Mouse (Mus musculus): Measurements from ENCODE around the gene Hpcal1. TPM values are rescaled to one million over a fixed set of nuclear protein-coding genes. Genes with fewer than 3 reads are reported as not detected.

Gene Hpcal1
- total RNA-seq, 2 experiments from 2014 or later, result 15.3 to 20.8 TPM

DNA sequence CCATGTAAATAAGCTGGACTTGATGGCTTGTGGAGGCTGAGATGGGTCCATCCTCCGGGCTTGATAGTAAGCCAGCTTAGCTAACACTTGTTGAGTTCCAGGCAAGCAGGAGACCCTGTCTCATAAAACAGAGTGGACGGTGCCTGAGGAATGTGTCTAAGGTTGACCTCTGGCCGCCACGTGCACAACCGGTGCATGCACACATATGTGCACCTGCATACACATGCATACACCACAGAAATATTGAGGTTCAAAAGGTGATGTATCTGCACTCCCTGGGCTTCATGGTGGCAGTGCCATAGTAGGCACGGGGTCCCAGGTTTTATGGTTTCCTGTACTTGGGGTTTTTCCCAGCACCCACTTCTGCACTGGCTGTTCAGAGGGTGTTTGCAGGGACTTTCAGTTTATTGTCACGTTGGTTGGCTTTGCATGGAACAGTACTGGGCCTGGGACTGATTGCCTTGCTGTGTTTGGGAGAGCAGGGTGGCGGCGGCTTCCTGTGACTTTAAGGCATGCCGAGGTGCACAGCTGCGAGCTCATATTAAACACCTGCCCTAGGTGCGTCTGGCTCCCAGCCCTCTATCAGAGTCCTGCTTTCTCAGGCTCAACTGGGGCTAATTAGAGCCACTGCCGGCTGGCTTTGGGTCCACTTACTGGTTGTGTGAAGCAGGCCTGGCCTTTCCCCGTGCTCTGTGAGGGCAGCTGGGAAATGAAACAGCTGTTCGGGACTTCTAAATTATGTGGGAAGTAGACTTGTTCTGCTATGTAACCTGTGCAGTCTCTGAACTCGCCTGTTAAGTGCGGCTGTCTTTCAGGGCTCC is 19.5 kb downstream of the Hpcal1 start:
- intact Hi-C loops (cut with DNase I), result no loop called here
- no peak for DNase-seq (ENCODE audit: low spot score)

DNA sequence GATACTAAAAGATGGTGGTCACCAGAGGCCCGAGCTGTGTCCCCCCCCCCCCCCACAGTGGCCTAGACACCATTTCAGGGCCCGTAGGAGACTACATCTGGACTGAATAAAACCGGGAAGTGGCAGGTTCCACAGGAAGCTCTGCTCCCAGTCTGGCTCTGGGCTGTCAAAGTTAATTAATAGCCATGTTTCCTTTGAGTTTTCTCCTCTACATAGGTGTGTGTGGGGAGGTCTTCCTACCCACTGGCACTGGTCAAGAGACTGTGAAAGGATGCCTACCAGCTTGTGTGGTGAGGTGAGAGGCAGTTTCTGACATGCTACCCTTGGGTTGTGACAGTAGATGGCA is 20.1 kb downstream of the Hpcal1 start:
- DNase-seq (ENCODE audit: low spot score), result no peak
- intact Hi-C loops (cut with DNase I), result no loop called here

DNA sequence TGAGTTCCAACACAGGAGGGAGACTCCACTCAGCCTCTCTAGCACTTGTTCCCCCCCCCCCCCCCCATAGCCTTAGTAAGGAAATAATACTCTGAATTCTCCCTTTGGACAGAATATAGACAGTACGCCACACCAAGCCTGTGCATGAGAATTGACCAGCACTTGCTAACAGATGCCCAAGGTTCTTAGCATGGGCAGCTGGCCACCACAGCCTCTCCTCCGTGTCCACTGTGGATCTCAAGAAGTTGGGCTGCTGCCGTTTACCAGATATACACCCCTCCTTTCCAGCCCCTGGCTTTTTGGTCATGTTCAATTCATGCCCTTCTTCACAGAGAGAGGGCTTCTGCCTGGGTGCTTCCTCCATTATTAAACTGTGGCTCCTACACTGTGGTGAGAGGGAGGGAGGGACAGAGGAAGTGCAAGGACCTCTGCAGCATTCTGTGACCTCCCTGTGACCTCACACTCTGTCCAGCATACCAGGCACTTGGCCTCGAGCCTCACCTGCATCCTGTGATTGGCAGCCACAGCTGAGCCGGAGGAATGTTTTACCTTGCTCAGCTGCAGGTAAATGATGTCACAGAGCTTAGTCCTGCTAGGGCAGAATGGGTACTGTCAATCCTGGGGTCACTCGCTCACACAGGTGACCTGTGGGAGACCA is 21.2 kb downstream of the Hpcal1 start:
- intact Hi-C loops (cut with DNase I), result no loop called here
- DNase-seq (ENCODE audit: low spot score), result no peak

DNA sequence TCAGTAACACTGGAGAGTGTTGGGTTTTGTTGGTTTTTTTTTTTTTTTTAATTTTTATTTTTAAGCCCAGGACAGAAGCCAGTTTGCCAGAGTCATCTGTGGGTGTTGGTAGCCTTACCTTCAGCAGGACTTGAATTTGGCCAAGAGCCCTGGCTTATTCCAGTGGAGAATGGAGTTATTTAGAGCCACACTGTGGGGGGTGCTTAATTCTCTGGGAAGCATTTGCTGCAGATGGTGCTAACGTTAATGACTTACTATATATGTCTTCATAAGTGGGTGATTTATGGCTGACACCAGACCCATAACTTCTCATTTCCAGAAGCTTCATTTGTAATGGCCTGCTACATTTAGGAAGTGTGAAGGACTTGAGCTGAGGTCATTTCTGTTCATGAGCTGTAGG is 21.9 kb downstream of the Hpcal1 start:
- intact Hi-C loops (cut with DNase I), result no loop called here

DNA sequence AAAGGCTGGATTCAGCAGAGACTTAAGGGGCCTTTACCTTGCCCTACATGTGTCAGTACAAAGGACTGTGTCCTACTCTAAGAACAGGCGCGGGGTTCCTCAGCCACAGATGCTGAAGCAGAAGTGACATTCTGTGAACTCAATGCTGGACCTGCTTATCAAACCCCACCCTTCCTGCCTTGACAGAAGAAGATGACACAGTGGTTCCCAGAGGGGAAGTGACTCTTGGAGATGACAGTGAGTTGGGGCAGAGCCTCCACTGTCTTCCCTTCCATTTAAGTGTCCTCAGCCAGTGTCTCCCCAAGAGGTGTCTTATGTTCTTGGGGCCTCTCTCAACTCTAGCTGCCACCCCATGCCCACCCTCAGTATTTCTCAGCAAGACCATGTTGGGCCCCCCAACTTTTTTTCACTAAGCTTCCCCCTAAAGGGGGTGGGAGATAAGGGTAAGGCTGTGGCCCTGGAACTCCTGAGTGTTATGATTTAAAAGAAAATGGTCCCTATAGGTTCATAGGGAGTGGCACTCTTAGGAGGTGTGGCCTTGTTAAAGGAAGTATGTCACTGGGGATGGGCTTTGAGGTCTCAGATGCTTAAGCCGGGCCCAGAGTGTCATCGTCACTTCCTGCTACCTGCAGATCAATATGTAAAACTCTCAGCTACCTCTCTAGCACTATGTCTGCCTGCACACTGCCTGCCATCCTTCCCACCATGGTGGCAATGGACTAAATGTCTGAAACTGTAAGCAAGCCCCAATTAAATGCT is 25.2 kb downstream of the Hpcal1 start:
- DNase-seq (ENCODE audit: low spot score), result no peak
- intact Hi-C loops (cut with DNase I), result no loop called here

More for the DNA sequence above, 21.9 kb downstream of the Hpcal1 start:
- no peak for DNase-seq (ENCODE audit: low spot score)

DNA sequence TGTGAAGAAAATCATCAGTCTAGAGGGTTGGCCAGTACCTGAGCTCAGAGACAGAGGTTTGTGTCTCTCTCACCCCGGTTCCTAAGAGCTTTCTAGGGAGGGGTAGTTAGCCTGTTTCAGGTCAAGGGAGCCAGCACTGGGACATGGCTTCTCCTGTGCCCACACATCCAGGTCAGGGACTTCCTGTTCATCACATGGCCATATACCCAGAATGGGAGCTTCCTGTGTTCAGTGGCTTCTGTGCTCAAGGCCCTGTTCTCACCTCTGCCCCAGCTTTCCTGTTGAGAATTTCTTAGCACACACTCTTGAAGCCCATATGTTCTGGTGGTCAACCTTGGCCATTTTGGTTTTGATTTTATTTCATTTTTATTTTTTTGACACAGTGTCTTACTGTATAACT is 26.6 kb downstream of the Hpcal1 start:
- intact Hi-C loops (cut with DNase I), result no loop called here
- no peak for DNase-seq (ENCODE audit: low spot score)

DNA sequence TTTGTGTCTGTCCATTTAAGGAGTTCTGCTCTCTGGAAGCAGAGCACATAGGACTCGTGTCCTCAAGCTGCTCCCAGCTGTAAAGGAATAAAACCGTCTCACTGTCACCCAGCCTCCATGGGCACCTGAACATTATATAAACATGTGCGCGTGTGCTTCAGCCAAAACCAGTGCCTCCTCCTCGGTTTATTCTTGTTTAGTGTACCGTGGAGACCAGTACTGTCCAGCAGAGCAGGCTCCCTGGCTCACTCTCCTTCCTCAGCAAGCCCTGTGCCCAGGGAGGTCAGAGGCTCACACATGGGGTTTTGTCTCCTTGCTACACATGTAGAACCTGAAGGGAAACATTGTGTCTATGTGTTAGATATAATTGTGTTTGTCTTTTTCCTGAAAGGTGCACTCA is 27.5 kb downstream of the Hpcal1 start:
- no peak for DNase-seq (ENCODE audit: low spot score)
- intact Hi-C loops (cut with DNase I), result no loop called here

DNA sequence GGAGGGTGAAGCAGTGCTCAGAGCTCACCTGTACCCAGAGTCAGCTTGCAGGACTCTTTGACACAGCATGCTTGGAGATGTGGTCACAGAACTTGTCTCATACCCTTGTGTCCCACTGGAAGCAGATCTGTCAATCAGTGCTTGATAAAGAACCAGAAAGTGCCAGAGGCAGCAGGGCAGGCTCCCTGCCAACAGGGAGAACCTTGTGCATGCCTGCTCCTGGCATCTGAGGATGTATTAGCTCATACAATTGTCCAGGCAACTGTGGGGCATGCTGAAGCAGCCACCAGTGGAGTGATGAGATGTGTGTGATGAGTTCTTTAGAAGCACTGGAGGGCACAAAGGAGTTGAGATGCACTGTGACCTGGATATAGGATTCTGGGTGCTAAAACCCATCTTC is 30.4 kb downstream of the Hpcal1 start:
- no peak for DNase-seq (ENCODE audit: low spot score)
- intact Hi-C loops (cut with DNase I), result no loop called here

DNA sequence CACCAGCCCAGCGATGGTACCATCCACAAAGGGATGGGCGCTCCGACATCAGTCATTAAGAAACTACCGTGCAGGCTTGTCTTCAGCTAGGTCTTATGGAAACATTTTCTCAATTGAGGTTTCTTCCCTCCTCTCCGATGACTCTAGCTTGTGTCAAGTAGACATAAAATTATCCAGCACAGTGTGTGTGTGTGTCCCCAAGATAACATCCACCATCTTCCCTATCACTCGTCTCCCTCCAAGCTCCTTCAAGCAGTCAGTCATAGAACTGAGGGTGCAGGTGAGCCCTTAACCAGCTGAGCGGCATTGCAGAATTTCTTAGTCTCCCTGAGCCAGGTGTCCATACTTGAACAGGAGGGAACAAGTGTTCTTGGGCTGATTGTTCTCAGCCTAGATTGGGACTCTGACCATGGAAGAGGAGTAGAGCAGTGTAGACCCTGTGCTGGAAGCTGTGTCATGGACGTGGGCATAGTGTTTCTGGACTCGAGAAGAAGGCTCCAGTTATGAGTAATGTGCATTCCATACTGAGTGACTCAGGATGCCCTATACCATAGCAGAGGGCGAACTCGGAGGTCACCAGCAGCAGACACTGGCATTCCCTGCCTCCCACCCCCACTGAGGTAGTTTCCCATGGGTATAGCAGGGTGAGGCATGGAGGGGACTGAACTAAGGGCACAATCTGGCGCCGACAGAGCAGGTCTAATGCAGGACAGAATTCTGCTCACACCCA is 32.0 kb downstream of the Hpcal1 start:
- intact Hi-C loops (cut with DNase I), result no loop called here
- DNase-seq (ENCODE audit: low spot score), result no peak

DNA sequence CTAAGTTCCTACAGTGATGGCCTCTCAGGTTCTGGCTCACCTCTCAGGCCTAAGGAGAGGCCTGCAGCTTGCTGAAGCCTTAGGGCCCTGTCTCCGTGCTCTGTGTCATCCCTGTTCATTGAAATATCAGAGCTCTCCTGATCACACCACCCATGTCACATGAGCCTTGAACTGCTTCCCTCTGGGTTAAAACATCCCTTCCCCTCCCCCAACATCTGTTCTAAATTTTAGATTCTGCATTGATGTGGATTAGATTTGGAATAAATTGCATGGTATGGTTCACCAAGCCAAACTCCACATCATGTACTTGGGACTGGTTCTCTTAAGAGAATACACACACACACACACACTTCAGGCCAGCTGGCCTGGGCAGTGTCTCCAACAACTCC is 32.5 kb downstream of the Hpcal1 start:
- intact Hi-C loops (cut with DNase I), result no loop called here
- DNase-seq (ENCODE audit: low spot score), result no peak

DNA sequence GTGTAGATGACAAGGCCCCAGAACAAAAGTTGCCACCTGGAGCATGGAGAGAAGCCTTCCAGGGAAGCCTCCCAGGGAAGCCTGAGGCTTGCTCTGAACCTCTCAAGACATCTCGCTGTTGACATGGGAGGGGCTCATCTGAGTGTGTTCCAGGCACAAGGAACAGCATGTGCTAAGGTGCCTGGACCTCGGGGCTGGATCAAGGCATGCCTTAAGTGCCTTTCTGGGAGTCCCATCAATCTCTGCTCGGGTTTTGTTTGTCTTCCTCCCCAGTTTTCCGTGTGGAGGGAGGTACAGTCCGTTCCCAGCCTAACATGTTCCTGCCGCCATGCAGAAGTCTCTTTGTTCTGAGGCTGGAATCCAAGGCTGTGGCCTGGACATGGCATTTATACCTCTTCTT is 33.3 kb downstream of the Hpcal1 start:
- no peak for DNase-seq (ENCODE audit: low spot score)
- intact Hi-C loops (cut with DNase I), result no loop called here

DNA sequence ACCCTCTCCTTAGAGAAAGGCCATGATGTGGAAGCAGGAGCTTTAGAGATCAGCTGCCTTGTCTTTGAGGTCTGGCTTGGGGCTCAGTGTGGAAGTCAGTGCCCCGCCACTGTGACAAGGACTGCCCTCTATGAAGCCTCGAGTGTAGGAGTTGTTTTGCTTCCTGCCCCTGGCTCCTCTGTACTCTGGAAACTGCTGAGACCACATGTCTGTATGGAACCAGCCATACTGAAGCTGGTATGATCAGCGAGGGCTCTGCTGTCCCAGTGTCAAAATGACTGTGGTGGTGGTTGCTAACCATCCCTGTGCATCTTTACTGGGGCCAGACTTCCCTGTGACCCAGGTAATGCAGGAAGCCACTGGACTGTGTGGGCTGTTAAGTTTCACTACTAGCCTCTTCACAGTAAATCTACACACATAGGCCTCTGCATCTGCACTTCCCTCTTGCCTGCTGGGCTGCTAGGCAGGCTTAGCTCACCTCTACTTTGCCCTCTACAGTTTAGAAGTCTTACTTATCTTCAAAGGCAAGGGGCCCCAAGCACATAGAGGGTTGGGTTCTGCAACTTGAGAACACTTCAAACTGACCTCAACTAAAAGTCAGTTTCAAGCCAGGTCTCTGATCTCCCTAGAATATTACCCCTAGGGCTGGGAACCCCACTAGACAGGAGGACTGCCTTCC is 33.9 kb downstream of the Hpcal1 start:
- DNase-seq (ENCODE audit: low spot score), result no peak
- intact Hi-C loops (cut with DNase I), result loop anchor here (5.0 kb wide), 1 partner anchor 32 kb away; the partner anchor contains the start of gene Hpcal1

DNA sequence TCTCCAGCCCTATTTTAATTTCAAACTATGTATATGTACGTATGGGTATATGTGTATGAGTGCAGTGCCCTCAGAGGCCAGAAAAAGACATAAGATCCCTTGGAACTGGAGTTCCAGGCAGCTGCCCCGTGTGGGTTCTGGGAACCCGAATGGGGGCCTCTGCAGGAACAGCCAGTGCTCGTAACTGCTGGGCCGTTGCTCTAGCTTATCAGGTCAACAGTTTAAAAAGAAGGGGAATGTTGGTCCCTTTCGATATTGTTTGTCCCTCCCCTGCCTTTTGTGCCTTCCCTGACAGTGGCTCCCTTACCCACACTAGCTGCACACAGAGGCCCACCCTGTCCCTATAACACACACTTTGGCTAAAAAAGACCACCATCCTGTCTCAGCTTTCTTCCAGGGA is 34.9 kb downstream of the Hpcal1 start:
- no peak for DNase-seq (ENCODE audit: low spot score)
- intact Hi-C loops (cut with DNase I), result loop anchor here (5.0 kb wide), 1 partner anchor 33 kb away; the partner anchor contains the start of gene Hpcal1

DNA sequence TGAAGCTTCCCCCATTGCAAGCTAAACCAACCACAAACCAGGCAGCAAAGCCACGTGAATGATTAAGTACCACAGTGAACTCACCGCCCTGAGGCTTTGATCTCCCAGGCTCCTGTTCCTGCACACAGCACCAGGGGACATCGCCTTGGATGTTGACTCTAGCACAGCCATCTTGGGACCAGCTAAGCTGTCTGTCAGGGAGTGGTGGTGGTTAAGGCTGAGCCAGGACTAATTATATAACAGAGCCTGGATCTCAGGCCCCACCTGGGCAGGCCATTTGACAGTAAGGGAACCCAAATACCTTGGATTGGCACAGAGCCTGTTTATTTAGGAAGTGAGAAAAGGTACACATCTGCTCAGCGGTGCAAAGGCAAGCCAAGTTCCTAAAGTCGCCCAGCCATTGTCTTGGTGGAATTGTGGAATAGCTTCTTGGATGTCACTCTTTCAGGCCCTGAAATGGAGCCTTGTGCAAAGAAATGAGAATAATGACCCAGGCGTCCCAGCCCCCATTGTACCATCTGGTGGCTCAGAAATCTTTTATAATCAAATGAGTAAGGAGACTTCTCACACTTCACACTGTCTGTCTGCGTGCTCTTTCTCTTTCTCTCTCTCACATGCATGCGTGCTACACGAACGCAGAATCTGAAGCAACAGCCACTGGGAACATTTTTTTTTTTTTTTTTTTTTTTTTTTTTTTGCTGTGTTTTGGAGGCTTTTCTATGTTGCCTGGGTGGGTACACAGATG is 36.1 kb downstream of the Hpcal1 start:
- intact Hi-C loops (cut with DNase I), result loop anchor here (5.0 kb wide), 1 partner anchor 34 kb away; the partner anchor contains the start of gene Hpcal1
- DNase-seq (ENCODE audit: low spot score), result no peak

DNA sequence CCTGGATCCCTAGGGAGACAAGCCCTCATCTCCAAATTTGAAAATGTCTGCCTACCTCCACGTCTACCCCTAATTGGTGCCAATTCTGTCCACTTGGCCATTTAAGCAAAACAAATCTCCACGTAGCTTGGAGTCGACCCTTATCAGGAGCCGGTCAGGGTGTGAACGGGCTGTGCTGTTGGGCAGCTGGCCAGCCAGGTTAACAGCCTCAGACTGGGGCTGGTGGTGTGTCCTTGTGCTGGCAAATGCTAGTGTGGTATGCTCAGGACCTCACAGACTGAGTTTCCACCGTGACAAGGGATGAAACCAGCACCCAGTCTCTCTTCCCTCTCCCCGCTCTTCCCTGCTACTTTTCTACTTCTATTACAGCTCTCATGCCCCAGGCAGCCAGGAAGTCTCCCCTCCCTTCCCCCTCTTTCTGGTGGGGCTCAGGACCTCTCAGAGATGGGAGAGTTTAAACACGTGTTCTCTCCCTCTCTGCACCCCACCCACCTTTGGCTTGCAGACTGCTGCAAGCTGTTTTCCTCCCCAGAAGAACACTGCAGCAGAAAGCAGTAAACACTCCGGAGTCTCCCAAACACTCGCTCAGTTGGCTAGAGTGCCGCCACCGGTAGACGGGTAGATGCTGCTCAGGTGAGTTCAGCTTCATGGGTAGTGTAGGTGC is 37.2 kb downstream of the Hpcal1 start:
- intact Hi-C loops (cut with DNase I), result loop anchor here (5.0 kb wide), 1 partner anchor 36 kb away; the partner anchor contains the start of gene Hpcal1
- DNase-seq (ENCODE audit: low spot score), result peak; percentile 29

DNA sequence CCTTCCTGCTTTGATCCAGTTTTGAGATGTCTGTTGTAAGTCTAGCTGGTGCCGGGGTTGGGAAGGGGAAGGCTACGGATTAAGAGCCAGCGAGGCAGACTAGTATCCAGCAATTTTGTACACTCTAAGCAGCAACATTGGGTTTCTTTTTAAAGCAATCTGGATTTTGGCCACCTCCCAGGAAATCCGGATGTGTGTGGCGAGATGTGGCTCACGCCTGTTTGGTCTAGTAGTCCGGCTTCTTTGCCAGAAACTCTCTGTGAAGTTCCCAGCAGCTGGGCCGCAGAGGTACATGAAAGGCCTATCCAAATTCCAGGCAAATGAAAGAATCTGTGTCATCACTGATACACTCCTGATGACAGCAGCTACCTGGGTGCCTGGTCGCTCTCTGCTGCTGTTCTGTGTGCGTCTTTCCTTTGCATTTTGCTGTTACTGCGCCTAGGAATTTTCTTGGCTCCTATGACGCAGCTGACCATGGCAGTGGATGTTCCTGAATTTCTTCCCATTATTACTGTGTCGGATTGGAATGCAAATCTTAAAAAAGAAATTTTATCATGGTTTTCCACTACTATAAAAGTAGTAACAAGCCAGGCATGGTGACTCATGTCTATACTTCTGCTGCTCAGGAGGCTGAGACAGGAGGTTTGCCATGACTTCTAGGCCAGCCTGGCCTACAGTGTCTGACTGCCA is 38.7 kb downstream of the Hpcal1 start:
- DNase-seq (ENCODE audit: low spot score), result peak; percentile 65
- intact Hi-C loops (cut with DNase I), result loop anchor here (5.0 kb wide), 1 partner anchor 37 kb away; the partner anchor contains the start of gene Hpcal1

DNA sequence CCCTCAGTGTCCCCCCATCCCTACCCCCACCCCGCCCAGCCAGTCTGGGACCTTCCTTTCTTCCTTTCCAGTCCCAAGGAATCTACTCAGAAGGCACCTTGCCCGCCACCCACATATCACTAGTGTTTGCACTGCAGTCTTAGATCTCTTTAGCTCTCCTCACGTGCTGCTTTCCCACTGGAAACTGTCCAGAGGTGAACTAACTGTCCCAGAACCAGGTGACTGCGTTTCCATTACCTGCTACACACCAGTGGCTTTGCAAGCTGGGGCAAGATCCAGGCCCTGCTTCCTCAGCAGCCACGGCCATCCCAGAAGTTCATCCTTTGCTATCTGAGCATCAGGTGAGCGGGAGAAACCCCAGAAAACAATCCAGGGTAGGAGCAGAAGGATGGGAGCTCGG is 41.4 kb downstream of the Hpcal1 start:
- DNase-seq (ENCODE audit: low spot score), result no peak
- intact Hi-C loops (cut with DNase I), result no loop called here

DNA sequence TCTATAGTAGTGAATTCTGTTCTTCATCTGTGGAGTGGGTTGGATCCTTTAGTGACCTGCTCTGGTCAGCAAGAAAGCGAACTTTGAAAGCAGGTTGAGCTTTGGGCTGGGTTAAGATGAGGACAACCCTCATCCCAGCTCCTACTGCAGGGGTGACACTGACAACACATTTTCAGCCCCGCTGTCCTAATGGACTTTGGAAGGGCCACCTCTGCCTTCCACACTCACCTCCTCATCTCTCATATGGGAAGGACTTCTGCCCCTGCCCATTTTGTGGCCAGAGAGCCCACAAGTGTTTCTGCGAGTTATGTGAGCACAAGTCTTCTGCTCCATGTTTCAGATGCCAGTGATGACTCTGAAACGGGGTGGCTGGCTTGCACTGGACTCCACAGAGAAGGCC is 41.9 kb downstream of the Hpcal1 start:
- DNase-seq (ENCODE audit: low spot score), result no peak
- intact Hi-C loops (cut with DNase I), result no loop called here
